ENCODE assay signal across 8 mouse cellular contexts in the genomic region with DNA sequence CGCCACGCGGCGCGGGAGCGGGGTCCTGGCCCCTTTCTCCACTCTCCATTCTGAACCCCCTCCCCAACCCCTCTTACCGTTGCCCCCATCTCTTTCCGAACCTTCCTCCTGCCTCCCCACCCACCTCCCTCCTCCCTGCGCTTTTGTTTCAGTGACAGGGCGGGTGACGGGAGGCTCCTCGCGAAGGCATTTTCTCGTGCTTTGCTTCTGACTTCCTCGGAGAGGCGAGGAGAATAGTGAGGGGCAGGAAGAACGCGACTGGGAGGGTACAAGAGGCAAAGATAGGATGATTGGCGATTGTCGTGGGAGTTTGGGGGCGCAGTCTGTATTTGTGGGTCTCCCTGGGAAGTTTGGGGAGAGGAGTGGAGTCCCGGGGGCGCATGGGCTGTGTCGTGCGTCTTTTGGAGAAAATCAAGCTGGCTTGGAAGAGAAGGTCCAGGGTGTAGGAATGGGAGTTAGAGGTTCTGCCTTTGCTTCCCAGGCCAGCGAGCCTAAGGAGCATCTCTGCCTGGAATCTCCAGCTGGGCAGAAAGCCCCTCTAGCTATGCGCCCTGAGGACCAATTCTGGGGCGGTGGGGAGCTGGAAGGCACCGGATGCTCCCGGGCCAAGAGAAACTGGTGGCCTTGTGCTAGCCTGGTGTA. TPM values are rescaled to one million over a fixed set of nuclear protein-coding genes. Genes with fewer than 3 reads are reported as not detected.
DNase-seq lines count a peak whose midpoint lies in the region; ATAC-seq and TF ChIP-seq lines count a peak whose summit lies in the region.

No protein-coding gene starts in this region.

- ATAC-seq in cerebellum, adult (ENCODE audit: insufficient number of reproducible peaks, low FRiP score, low TSS enrichment): peak; percentile 15; the same call in 1 of the 2 replicates
- ATAC-seq in midbrain, embryonic 15.5 days (replicated peaks): peak; percentile 0
- ATAC-seq in megakaryocyte-erythroid progenitor cell, adult 5-6 weeks (replicated peaks; ENCODE audit: low FRiP score, low TSS enrichment, poor library complexity, severe bottlenecking): no peak

- no peaks in the 10 kb centered on the region for H3K79me2 ChIP-seq in heart, adult 2 months (replicated peaks; ENCODE audit: control insufficient read depth, insufficient read depth, low read length)

- peak overlapping the region; percentile 64 for H3K27ac ChIP-seq in heart, adult 2 months
- H3K27ac ChIP-seq in midbrain, embryonic 15.5 days: peak overlapping the region; percentile 98

- intact Hi-C loops in heart, adult 2 months (cut with DNase I): loop anchor here (5.0 to 10.0 kb wide), 3 partner anchors 65 to 213 kb away; no protein-coding TSS in a partner anchor

- H3K4me1 ChIP-seq in heart, adult 2 months (ENCODE audit: control insufficient read depth, insufficient read depth, low read length): peaks cover 6% of the 10 kb centered on the region
- H3K4me1 ChIP-seq in midbrain, embryonic 15.5 days: peaks cover 35% of the 10 kb centered on the region

- no peak for TF ChIP-seq POLR2A in heart, adult 2 months (IDR thresholded peaks at IDR 0.05; ENCODE audit: insufficient read depth, low read depth, low read length)

- H3K4me2 ChIP-seq in midbrain, embryonic 15.5 days: peak overlapping the region; percentile 82

- peak overlapping the region; percentile 93 for H3K9ac ChIP-seq in heart, adult 2 months (ENCODE audit: low read depth, low read length)
- H3K9ac ChIP-seq in midbrain, embryonic 15.5 days: peak overlapping the region; percentile 82

- H3K9me3 ChIP-seq in midbrain, embryonic 15.5 days: no peaks in the 10 kb centered on the region

- no peak for TF ChIP-seq EP300 in heart, adult 2 months (IDR thresholded peaks at IDR 0.05; ENCODE audit: insufficient read depth, low read depth, low read length)

- DNase-seq in cerebellum, adult 9-10 months: no peak
- DNase-seq in urinary bladder, adult 2 months (ENCODE audit: low spot score): peak; percentile 25
- DNase-seq in urinary bladder, postnatal 36 days (ENCODE audit: low spot score in 2 of 2): no peak
- DNase-seq in heart, adult 2 months: peak; percentile 31 to 49
- peak; percentile 30 to 39 for DNase-seq in kidney, postnatal 4 days

- no peaks in the 10 kb centered on the region for H3K27me3 ChIP-seq in heart, adult 2 months (ENCODE audit: control insufficient read depth, insufficient read depth, low read length)
- H3K27me3 ChIP-seq in midbrain, embryonic 15.5 days (replicated peaks): no peaks in the 10 kb centered on the region

- no peaks in the 10 kb centered on the region for H3K36me3 ChIP-seq in heart, adult 2 months (ENCODE audit: control insufficient read depth, insufficient read depth, low read length)
- H3K36me3 ChIP-seq in midbrain, embryonic 15.5 days (replicated peaks): no peaks in the 10 kb centered on the region

- H3K4me3 ChIP-seq in heart, adult 2 months: peak overlapping the region; percentile 72
- peak overlapping the region; percentile 90 for H3K4me3 ChIP-seq in midbrain, embryonic 15.5 days

- no peak for TF ChIP-seq CTCF in heart, adult 2 months (IDR thresholded peaks at IDR 0.05)

- WGBS in heart, adult 2 months: under 1% methylated on average over 30 of the region's 30 CpGs
- under 1% methylated on average over 30 of the region's 30 CpGs for WGBS in midbrain, embryonic 15.5 days

RNA-seq across cellular contexts. Expression of a gene that starts 0.7 kb away (rescaled TPM):
- polyA plus RNA-seq in urinary bladder, adult 2 months (2012; rRNA removed): 12.0 and 12.9 TPM in 2 replicates
- total RNA-seq in heart, adult 2 months (2021): 1 to 10 TPM; 2.5 to 3.7 TPM
- polyA plus RNA-seq in heart, adult 2 months (2012; rRNA removed): 2.7 and 3.3 TPM in 2 replicates
- 15.3 and 15.9 TPM in 2 replicates for polyA plus RNA-seq in midbrain, embryonic 15.5 days (2015; fragmentation: Nextera tagmentation; extraction: Ambion mirVana)
- not detected in 2 replicates for total RNA-seq in megakaryocyte-erythroid progenitor cell, adult 5-6 weeks (2014; fragmentation: Nextera tagmentation)
- total RNA-seq in megakaryocyte-erythroid progenitor cell, adult 5-6 weeks (2017): 0.38 TPM in 1 of 2 replicates, not detected in the other

Comparison
In these comparisons a context has a peak if more than half of its experiments do, and no peak if none do; other contexts are left out.
1. DNase-seq: peak in urinary bladder, adult 2 months (single experiment), heart, adult 2 months (2 of 2) and kidney, postnatal 4 days (2 of 2); none in cerebellum, adult 9-10 months (single experiment) and urinary bladder, postnatal 36 days (0 of 2).